Mouse (Mus musculus): ENCODE data around the gene Inhbc. TPM values are rescaled to one million over a fixed set of nuclear protein-coding genes. Genes with fewer than 3 reads are reported as not detected.

Inhbc gene
- polyA plus RNA-seq, 1 experiment from 2014 or later, result 1.4 TPM

- H3K4me3 ChIP-seq (ENCODE audit: low read depth, low read length), result no peak overlapping the region
- 72% methylated on average over 8 of the region's 8 CpGs for WGBS
These were observed 20.4 kb downstream of the Inhbc start for GRCm38 (mm10) chr10:127349810-127350209.

GRCm38 (mm10) chr10:127348957-127349356 lies 21.3 kb downstream of the Inhbc start:
- no peaks in the 10 kb centered on the region for H3K36me3 ChIP-seq (ENCODE audit: control insufficient read depth, insufficient read depth, low read length)
- no peak overlapping the region for H3K4me2 ChIP-seq
- ATAC-seq (replicated peaks; ENCODE audit: low FRiP score) (no peak), DNase-seq (ENCODE audit: low spot score) (no peak)
- H3K9ac ChIP-seq (ENCODE audit: low read depth, low read length), result no peak overlapping the region
- no peaks in the 10 kb centered on the region for H3K27me3 ChIP-seq (replicated peaks; ENCODE audit: control insufficient read depth, insufficient read depth, low read length)
- H3K27ac ChIP-seq (ENCODE audit: low read depth, low read length), result no peak overlapping the region
- no peaks in the 10 kb centered on the region for H3K9me3 ChIP-seq (ENCODE audit: control insufficient read depth, low read length)
- peaks cover 2% of the 10 kb centered on the region; the same call in 1 of the 2 replicates for H3K4me1 ChIP-seq (replicated peaks; ENCODE audit: control insufficient read depth, insufficient read depth, low read length)
- H3K4me3 ChIP-seq (ENCODE audit: low read depth, low read length), result no peak overlapping the region
- 73% methylated on average over 4 of the region's 4 CpGs for WGBS

More at GRCm38 (mm10) chr10:127349810-127350209, 20.4 kb downstream of the Inhbc start:
- no peak for ATAC-seq (replicated peaks; ENCODE audit: low FRiP score)
- H3K9ac ChIP-seq (ENCODE audit: low read depth, low read length), result no peak overlapping the region
- no peak overlapping the region for H3K4me2 ChIP-seq
- no peak overlapping the region for H3K27ac ChIP-seq (ENCODE audit: low read depth, low read length)
- H3K4me1 ChIP-seq (replicated peaks; ENCODE audit: control insufficient read depth, insufficient read depth, low read length), result peaks cover 2% of the 10 kb centered on the region; the same call in 1 of the 2 replicates
- no peaks in the 10 kb centered on the region for H3K36me3 ChIP-seq (ENCODE audit: control insufficient read depth, insufficient read depth, low read length)
- no peak for DNase-seq (ENCODE audit: low spot score)
- no peaks in the 10 kb centered on the region for H3K9me3 ChIP-seq (ENCODE audit: control insufficient read depth, low read length)
- no peaks in the 10 kb centered on the region for H3K27me3 ChIP-seq (replicated peaks; ENCODE audit: control insufficient read depth, insufficient read depth, low read length)

- H3K4me1 ChIP-seq (replicated peaks; ENCODE audit: control insufficient read depth, insufficient read depth, low read length), result peaks cover 10% of the 10 kb centered on the region
- 83% methylated on average over 3 of the region's 3 CpGs for WGBS
- no peak for DNase-seq (ENCODE audit: low spot score)
These were observed 24.1 kb downstream of the Inhbc start for GRCm38 (mm10) chr10:127346173-127346572.

GRCm38 (mm10) chr10:127343029-127343428 lies 27.2 kb downstream of the Inhbc start:
- no peaks in the 10 kb centered on the region for H3K36me3 ChIP-seq (ENCODE audit: control insufficient read depth, insufficient read depth, low read length)
- 52% methylated on average over 3 of the region's 3 CpGs for WGBS
- H3K4me2 ChIP-seq, result no peak overlapping the region
- H3K27ac ChIP-seq (ENCODE audit: low read depth, low read length), result no peak overlapping the region
- DNase-seq (ENCODE audit: low spot score) (no peak), ATAC-seq (replicated peaks; ENCODE audit: low FRiP score) (no peak)
- H3K4me1 ChIP-seq (replicated peaks; ENCODE audit: control insufficient read depth, insufficient read depth, low read length), result peaks cover 22% of the 10 kb centered on the region
- no peak overlapping the region for H3K4me3 ChIP-seq (ENCODE audit: low read depth, low read length)
- peaks cover 36% of the 10 kb centered on the region for H3K27me3 ChIP-seq (replicated peaks; ENCODE audit: control insufficient read depth, insufficient read depth, low read length)
- H3K9me3 ChIP-seq (ENCODE audit: control insufficient read depth, low read length), result no peaks in the 10 kb centered on the region
- H3K9ac ChIP-seq (ENCODE audit: low read depth, low read length), result no peak overlapping the region

More at GRCm38 (mm10) chr10:127346173-127346572, 24.1 kb downstream of the Inhbc start:
- no peak overlapping the region for H3K27ac ChIP-seq (ENCODE audit: low read depth, low read length)
- H3K27me3 ChIP-seq (replicated peaks; ENCODE audit: control insufficient read depth, insufficient read depth, low read length), result peaks cover 11% of the 10 kb centered on the region
- no peak for ATAC-seq (replicated peaks; ENCODE audit: low FRiP score)
- no peak overlapping the region for H3K4me2 ChIP-seq
- H3K9ac ChIP-seq (ENCODE audit: low read depth, low read length), result no peak overlapping the region
- H3K36me3 ChIP-seq (ENCODE audit: control insufficient read depth, insufficient read depth, low read length), result no peaks in the 10 kb centered on the region
- no peaks in the 10 kb centered on the region for H3K9me3 ChIP-seq (ENCODE audit: control insufficient read depth, low read length)
- H3K4me3 ChIP-seq (ENCODE audit: low read depth, low read length), result no peak overlapping the region

- Histone ChIP-seq H3K36me3 (ENCODE audit: control insufficient read depth, insufficient read depth, low read length) (no peaks in the 10 kb centered on the region), H3K4me3 (ENCODE audit: low read depth, low read length) (peak within 1 kb of the TSS; percentile 55), H3K27me3 (replicated peaks; ENCODE audit: control insufficient read depth, insufficient read depth, low read length) (peaks cover 41% of the 10 kb centered on the region), H3K4me1 (replicated peaks; ENCODE audit: control insufficient read depth, insufficient read depth, low read length) (peaks cover 22% of the 10 kb centered on the region), H3K9me3 (ENCODE audit: control insufficient read depth, low read length) (no peaks in the 10 kb centered on the region), H3K9ac (ENCODE audit: low read depth, low read length) (peak within 1 kb of the TSS; percentile 30; the same call in 1 of the 2 replicates), H3K27ac (ENCODE audit: low read depth, low read length) (peak within 1 kb of the TSS; percentile 16), H3K4me2 (peak within 1 kb of the TSS; percentile 95)
- under 1% methylated on average over 29 of the region's 29 CpGs for WGBS
- peak; percentile 79 for DNase-seq (ENCODE audit: low spot score)
- ATAC-seq (replicated peaks; ENCODE audit: low FRiP score), result peak; percentile 41; the same call in 1 of the 2 replicates
These were observed 28.2 kb downstream of the Inhbc start, which contains the start of gene Gli1 for GRCm38 (mm10) chr10:127341891-127342639. Gli1 (minus strand) TSS chr10:127341974.

GRCm38 (mm10) chr10:127341360-127341690 lies 28.9 kb downstream of the Inhbc start:
- H3K4me1 ChIP-seq (replicated peaks; ENCODE audit: control insufficient read depth, insufficient read depth, low read length), result peaks cover 22% of the 10 kb centered on the region
- under 1% methylated on average over 10 of the region's 11 CpGs for whole genome bisulfite sequencing
- peak overlapping the region; percentile 55 for H3K4me3 ChIP-seq (ENCODE audit: low read depth, low read length)
- no peaks in the 10 kb centered on the region for H3K9me3 ChIP-seq (ENCODE audit: control insufficient read depth, low read length)
- peak overlapping the region; percentile 30; the same call in 1 of the 2 replicates for H3K9ac ChIP-seq (ENCODE audit: low read depth, low read length)
- no peaks in the 10 kb centered on the region for H3K36me3 ChIP-seq (ENCODE audit: control insufficient read depth, insufficient read depth, low read length)
- no peak for ATAC-seq (replicated peaks; ENCODE audit: low FRiP score)
- H3K27me3 ChIP-seq (replicated peaks; ENCODE audit: control insufficient read depth, insufficient read depth, low read length), result peaks cover 41% of the 10 kb centered on the region
- peak overlapping the region; percentile 95 for H3K4me2 ChIP-seq
- no peak for DNase-seq (ENCODE audit: low spot score)
- peak overlapping the region; percentile 16 for H3K27ac ChIP-seq (ENCODE audit: low read depth, low read length)

GRCm38 (mm10) chr10:127340577-127341359 lies 29.5 kb downstream of the Inhbc start:
- Histone ChIP-seq H3K36me3 (ENCODE audit: control insufficient read depth, insufficient read depth, low read length) (no peaks in the 10 kb centered on the region), H3K9ac (ENCODE audit: low read depth, low read length) (peak overlapping the region; percentile 30; the same call in 1 of the 2 replicates), H3K4me2 (peak overlapping the region; percentile 95), H3K4me3 (ENCODE audit: low read depth, low read length) (peak overlapping the region; percentile 55), H3K4me1 (replicated peaks; ENCODE audit: control insufficient read depth, insufficient read depth, low read length) (peaks cover 22% of the 10 kb centered on the region), H3K27ac (ENCODE audit: low read depth, low read length) (peak overlapping the region; percentile 16; the same call in 1 of the 2 replicates), H3K9me3 (ENCODE audit: control insufficient read depth, low read length) (no peaks in the 10 kb centered on the region), H3K27me3 (replicated peaks; ENCODE audit: control insufficient read depth, insufficient read depth, low read length) (peaks cover 41% of the 10 kb centered on the region)
- no peak for DNase-seq (ENCODE audit: low spot score)
- ATAC-seq (replicated peaks; ENCODE audit: low FRiP score), result no peak
- 3% methylated on average over 27 of the region's 27 CpGs for WGBS

- Histone ChIP-seq H3K27ac (ENCODE audit: low read depth, low read length) (peak overlapping the region; percentile 64), H3K4me2 (peak overlapping the region; percentile 95), H3K4me3 (ENCODE audit: low read depth, low read length) (peak overlapping the region; percentile 55), H3K9ac (ENCODE audit: low read depth, low read length) (peak overlapping the region; percentile 34), H3K36me3 (ENCODE audit: control insufficient read depth, insufficient read depth, low read length) (no peaks in the 10 kb centered on the region), H3K9me3 (ENCODE audit: control insufficient read depth, low read length) (no peaks in the 10 kb centered on the region), H3K4me1 (replicated peaks; ENCODE audit: control insufficient read depth, insufficient read depth, low read length) (peaks cover 22% of the 10 kb centered on the region), H3K27me3 (replicated peaks; ENCODE audit: control insufficient read depth, insufficient read depth, low read length) (peaks cover 41% of the 10 kb centered on the region)
- under 1% methylated on average over 41 of the region's 42 CpGs for WGBS
- DNase-seq (ENCODE audit: low spot score) (peak; percentile 65), ATAC-seq (replicated peaks; ENCODE audit: low FRiP score) (peak; percentile 18)
These were observed 30.3 kb downstream of the Inhbc start for GRCm38 (mm10) chr10:127339683-127340576.

Data from liver, embryonic 11.5 days (tissue).